Mouse (Mus musculus) bone marrow macrophage, adult 2 months (primary cell): ENCODE results near the gene Pmm2. TPM values are rescaled to one million over a fixed set of nuclear protein-coding genes. Genes with fewer than 3 reads are reported as not detected.

Experiments used
- H3K27ac ChIP-seq: 2 replicates; pipeline ENCODE4 v1.5.1; 2012; ENCODE audit warnings: low read depth, low read length; ENCODE audit not compliant: insufficient read depth
- H3K4me1 ChIP-seq: 2 replicates; pipeline ENCODE4 v1.6.1; 2012; ENCODE audit warnings: low read length; ENCODE audit not compliant: control insufficient read depth, insufficient read depth
- H3K4me3 ChIP-seq: 2 replicates; pipeline ENCODE4 v1.5.1; 2012; ENCODE audit warnings: mild to moderate bottlenecking, low read length, moderate library complexity; ENCODE audit not compliant: insufficient read depth
- CTCF ChIP-seq: IDR thresholded peaks from 2 replicates; pipeline ENCODE4 v1.5.1; 2012; ENCODE audit warnings: low read depth, mild to moderate bottlenecking, low read length, moderate library complexity
- POLR2A ChIP-seq: IDR thresholded peaks from 2 replicates; pipeline ENCODE4 v1.6.1; 2012; ENCODE audit warnings: mild to moderate bottlenecking, low read depth, low read length, borderline replicate concordance
- polyA plus RNA-seq: library from polyadenylated mRNA; stranded (reverse); fragments of >200 nt; gene quantifications from 2 replicates; pipeline ENCODE4 v1.2.4, GENCODE M21; 2012; ENCODE audit not compliant: missing spikeins, insufficient read depth, insufficient read length

Pmm2 gene
- polyA plus RNA-seq: 58.2 and 59.0 TPM in 2 replicates

DNA sequence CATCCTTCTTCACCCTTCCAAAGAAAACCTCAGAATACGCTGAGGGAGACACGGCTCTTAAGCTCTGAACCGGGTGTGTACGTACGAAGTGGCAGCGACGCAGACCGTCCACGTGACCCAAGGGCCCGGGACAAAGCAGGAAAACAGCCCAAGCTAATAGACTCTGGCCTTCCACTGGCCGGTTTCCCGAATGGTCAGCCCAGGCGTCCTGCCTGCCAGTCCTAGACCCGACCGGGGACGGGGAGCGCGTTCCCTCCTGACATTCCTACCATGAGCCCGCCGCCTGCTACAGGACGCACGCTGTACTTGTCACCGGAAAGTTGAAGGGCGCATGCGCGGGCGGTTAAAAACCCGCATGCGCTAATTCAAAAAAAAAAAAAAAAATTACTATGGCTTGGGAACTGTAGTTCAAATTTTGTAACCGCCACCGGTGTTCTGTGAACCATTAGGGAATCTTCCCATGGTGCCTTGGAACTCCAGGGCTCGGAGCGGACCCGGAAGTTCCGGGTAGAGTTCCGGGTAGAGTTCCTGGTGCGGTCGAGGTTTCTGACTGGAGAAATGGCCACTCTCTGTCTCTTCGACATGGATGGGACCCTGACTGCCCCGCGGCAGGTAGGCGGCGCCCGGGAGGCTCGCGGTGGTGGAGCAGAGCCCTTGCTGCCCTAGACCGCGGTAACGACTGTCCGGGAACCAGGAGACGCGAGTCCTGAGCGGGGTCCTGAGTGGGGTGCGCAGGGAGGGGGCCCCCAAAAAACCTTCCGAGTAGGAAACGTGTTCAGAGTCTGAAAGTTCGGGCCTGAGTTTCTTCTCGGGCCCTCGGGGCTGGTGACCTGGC, at the start of gene Pmm2, which contains the start of gene Tmem186:
TSS of gene Pmm2 (plus strand) at position 458 of the 835 bp plus-strand sequence.
TSS of gene Tmem186 (minus strand) at position 496 of the 835 bp plus-strand sequence.
- no peak for TF ChIP-seq CTCF
- TF ChIP-seq POLR2A: no peak
- Histone ChIP-seq H3K4me3 (peak within 1 kb of the TSS; percentile 83), H3K27ac (peak within 1 kb of the TSS; percentile 89), H3K4me1 (peaks cover 17% of the 10 kb centered on the region)

DNA sequence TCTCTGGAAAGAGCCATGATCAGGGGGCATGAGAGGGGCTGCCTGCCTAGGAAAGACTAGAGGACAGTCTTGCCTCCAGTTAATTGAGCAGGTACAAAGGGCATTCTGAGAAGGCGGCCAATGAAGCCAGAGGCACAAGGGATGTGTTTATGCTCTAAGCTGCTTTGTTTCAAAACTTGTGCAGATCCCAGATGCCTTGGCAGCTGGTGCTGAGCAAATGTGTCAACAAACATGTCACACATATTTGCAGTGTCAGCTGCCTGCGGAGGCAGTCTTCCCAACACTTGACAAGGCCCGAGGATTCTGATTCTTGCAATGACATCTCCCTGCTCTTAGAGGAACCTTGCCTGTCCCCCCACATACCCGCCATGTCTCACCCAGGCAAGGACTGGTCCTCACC, 42.1 kb upstream of the Pmm2 start:
- Histone ChIP-seq H3K27ac (no peak overlapping the region), H3K4me3 (no peak overlapping the region), H3K4me1 (no peaks in the 10 kb centered on the region)
- TF ChIP-seq CTCF: no peak

DNA sequence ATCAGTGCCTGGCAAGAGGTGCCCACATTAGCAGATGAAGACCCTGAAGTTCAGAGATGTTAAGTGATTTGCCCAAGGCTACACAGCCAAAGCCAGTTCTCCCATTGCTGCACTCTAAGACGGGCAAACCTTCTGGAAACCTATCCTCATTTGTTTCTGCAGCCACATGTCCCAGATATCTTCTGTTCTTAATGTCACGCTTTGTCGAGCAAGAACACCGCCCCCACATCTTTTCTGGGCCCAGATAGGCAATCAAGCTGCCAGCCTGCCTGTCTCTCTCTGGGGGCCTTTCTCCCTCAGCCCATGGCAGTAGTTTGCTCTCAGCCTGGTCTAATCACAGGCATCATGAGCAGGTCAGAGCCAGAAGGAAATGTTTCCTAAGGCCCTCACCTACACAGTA, 41.1 kb upstream of the Pmm2 start:
- H3K27ac ChIP-seq: no peak overlapping the region
- H3K4me3 ChIP-seq: no peak overlapping the region
- H3K4me1 ChIP-seq: no peaks in the 10 kb centered on the region
- no peak for TF ChIP-seq CTCF
- no peak for TF ChIP-seq POLR2A

DNA sequence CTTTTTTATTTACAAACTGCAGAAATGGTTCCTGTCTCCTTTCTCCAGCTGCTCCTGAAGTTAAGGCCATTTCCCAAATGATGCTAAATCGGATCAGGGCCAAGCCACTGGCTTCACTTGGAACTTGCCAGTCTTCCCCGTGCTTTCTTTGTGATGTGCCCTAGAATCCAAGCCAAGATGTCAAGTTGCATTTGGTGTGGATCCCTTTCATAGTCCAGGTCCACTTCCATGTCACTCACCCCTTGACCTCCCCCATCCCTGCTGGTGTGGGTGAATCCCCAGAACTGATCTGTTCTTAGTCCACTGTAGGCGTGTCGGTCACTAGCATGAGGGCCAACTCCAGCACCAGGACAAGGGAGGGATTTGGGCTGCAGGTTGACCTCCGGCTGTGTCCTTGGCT, 40.0 kb upstream of the Pmm2 start:
- TF ChIP-seq POLR2A (no peak), CTCF (no peak)
- Histone ChIP-seq H3K4me3 (no peak overlapping the region), H3K4me1 (no peaks in the 10 kb centered on the region), H3K27ac (no peak overlapping the region)

DNA sequence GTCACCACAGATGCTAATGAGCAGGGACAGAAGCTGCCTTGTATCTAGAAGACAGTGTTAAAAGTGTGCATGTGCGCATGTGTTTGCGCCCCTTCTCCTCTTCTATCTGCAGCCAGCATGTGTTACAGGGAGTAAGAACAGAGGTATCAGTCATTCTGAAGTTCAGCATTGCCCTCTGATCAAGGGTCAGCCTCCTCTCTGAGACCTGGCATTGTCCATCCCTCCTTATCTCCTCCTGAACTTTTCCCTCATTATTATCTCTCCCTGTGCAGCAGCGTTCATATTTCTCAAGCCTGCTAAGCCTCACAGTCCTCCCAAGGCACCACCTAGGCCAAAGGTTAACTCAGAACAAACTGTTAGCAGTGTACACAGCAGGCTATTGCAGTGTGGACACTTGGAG, 33.7 kb upstream of the Pmm2 start:
- Histone ChIP-seq H3K4me3 (no peak overlapping the region), H3K27ac (no peak overlapping the region), H3K4me1 (no peaks in the 10 kb centered on the region)
- TF ChIP-seq CTCF: no peak
- no peak for TF ChIP-seq POLR2A

DNA sequence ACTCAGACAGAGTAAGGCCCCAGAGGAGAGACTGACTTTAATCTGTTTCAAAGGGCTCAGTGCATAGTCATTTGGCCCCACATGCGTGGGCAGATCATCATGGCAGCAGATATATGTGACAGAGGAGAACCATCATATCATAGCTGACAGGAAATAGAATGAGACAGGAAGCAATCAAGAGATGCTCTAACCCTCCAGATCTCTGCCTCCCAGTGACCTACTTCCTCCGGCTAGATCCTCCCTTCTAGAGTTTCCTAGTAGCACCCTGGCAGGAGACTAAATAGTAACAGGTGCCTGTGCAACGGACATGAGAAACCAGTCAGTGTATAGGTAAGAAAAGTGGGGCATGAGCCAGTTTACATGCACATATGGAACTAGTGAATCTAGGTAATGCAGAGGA, 27.1 kb upstream of the Pmm2 start:
- Histone ChIP-seq H3K27ac (no peak overlapping the region), H3K4me3 (no peak overlapping the region), H3K4me1 (no peaks in the 10 kb centered on the region)
- TF ChIP-seq CTCF (no peak), POLR2A (no peak)

DNA sequence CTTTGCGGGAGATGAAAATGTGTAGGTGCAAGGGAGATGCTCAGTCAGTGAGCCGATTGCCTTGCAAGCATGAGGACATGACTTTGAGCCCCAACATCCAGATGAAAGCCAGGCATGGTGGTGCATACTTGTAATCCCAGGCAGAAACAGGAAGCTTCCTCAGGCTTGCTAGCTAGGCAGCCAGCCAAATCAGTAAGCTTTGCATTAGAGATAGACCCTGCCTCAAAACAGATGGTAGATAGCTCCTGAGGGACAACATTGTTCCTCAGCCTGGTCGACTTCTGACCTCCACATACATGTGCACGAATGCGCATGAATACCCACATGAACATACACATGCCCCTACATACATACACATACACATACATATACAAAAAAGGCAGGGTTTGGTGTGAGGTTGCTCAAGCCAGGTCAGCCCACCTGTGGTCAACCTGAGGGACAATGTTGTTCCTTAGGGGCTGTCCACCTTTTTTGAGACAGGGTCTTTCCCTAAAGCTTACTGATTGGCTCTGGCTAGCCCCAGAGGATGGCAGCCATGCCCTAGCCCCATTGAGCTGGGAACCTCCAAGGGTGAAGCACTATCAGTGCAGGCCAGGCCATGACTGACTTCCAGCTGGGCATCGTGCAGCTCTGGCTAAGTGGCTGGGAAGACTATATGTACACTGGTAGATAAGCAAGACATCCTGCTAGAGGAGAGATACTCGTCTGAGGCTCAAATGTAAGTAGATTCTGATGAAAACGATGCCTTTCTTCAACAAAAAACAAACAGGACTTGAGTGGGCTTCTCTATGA, 25.1 kb upstream of the Pmm2 start:
- TF ChIP-seq POLR2A: no peak
- TF ChIP-seq CTCF: no peak
- H3K27ac ChIP-seq: no peak overlapping the region
- H3K4me3 ChIP-seq: no peak overlapping the region
- H3K4me1 ChIP-seq: no peaks in the 10 kb centered on the region

DNA sequence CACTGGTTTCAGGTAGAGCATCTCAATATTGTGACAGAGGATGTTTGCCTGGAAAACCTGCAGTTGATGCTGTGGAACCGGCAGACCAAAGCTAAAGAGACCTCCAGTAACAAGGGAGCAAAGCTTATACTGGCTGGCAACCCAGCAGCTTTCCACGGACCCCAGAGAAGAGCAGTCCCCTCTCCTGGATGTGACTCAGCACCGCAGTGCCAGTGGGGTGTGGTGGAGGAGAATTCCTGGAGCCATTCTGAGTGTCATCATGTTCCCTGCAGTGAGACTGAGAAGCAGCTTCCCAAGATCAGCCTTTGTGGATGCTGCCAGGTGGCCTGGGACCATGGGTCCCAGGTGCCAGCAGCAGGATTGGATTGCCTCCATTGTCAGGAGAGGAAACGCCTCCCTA, 24.4 kb upstream of the Pmm2 start:
- Histone ChIP-seq H3K27ac (no peak overlapping the region), H3K4me1 (no peaks in the 10 kb centered on the region), H3K4me3 (no peak overlapping the region)
- no peak for TF ChIP-seq CTCF
- no peak for TF ChIP-seq POLR2A

DNA sequence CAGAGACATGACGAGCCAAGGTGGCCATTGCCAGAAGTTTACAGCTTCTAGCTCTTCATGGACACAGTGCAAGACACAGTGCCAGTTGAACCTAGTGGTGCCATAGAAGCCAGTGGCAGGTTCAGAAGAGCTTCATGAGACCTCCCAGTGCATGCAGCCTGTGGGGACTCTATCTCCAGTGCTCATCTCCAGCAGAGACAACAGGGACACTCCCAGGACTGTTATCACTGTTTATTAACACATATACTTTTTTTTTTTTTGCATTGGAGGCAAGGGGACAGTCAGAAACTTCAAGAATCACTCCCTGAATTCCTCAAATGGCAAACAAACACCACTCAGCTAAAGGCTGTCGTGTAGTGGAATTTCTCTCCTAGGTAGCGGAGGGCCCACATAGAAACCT, 24.0 kb upstream of the Pmm2 start:
- H3K27ac ChIP-seq: no peak overlapping the region
- TF ChIP-seq POLR2A (no peak), CTCF (no peak)
- H3K4me1 ChIP-seq: no peaks in the 10 kb centered on the region
- H3K4me3 ChIP-seq: no peak overlapping the region
